Mouse (Mus musculus) megakaryocyte progenitor cell, adult 5-6 weeks (primary cell): ENCODE results near the gene Dph5. TPM values are rescaled to one million over a fixed set of nuclear protein-coding genes. Genes with fewer than 3 reads are reported as not detected.
A peak's percentile ranks its signal among the peaks of the same experiment; 100 is the strongest.
"Not testable (repeated sequence)": the region's sequence is repeated elsewhere in the genome, so short reads cannot be mapped to it uniquely, and the experiment has no call there.

Experiments
- ATAC-seq: replicated peaks from 2 replicates; pipeline ENCODE4 v1.8.0; 2016; ENCODE audit warnings: mild to moderate bottlenecking, moderate TSS enrichment, inconsistent platforms; ENCODE audit not compliant: poor library complexity
- total RNA-seq, 2 experiments: library from RNA; stranded (forward) in 1 of 2; stranded (reverse) in 1 of 2; fragments of 157-497, 149-512 nt in 1 of 2; fragments of 200-1000 nt in 1 of 2; gene quantifications; 2 replicates each; pipeline versions ENCODE4 v1.2.3 to v1.2.4; 2015 to 2017

Dph5 gene
- total RNA-seq (2015) (34.0 and 51.8 TPM in 2 replicates), total RNA-seq (2017) (60.9 and 69.0 TPM in 2 replicates)

GRCm38 (mm10) chr3:115887427-115888309, at the start of gene Dph5:
Gene Dph5 (plus strand): TSS chr3:115887837.
- ATAC-seq = peak; percentile 94

GRCm38 (mm10) chr3:115844566-115844965, 43.1 kb upstream of the Dph5 start:
- ATAC-seq = no peak

GRCm38 (mm10) chr3:115845032-115845618, 42.5 kb upstream of the Dph5 start:
- ATAC-seq = no peak

GRCm38 (mm10) chr3:115845724-115846123, 41.9 kb upstream of the Dph5 start:
- peak; percentile 35 for ATAC-seq

- ATAC-seq = peak; percentile 89
These were observed 41.5 kb upstream of the Dph5 start for GRCm38 (mm10) chr3:115846153-115846552.

- ATAC-seq = no peak; the same call in 1 of the 2 replicates
These were observed 38.8 kb upstream of the Dph5 start for GRCm38 (mm10) chr3:115848686-115849480.

- no peak for ATAC-seq
These were observed 36.7 kb upstream of the Dph5 start for GRCm38 (mm10) chr3:115850946-115851345.

GRCm38 (mm10) chr3:115854672-115855191, 32.9 kb upstream of the Dph5 start:
- ATAC-seq = no peak

GRCm38 (mm10) chr3:115855576-115855975, 32.1 kb upstream of the Dph5 start:
- ATAC-seq = no peak

GRCm38 (mm10) chr3:115856484-115857022, 31.1 kb upstream of the Dph5 start:
- no peak for ATAC-seq

GRCm38 (mm10) chr3:115857436-115857835, 30.2 kb upstream of the Dph5 start:
- no peak for ATAC-seq

GRCm38 (mm10) chr3:115858822-115859221, 28.8 kb upstream of the Dph5 start:
- no peak for ATAC-seq

GRCm38 (mm10) chr3:115860780-115861179, 26.9 kb upstream of the Dph5 start:
- ATAC-seq = not testable (repeated sequence)

GRCm38 (mm10) chr3:115863487-115863886, 24.1 kb upstream of the Dph5 start:
- no peak for ATAC-seq

GRCm38 (mm10) chr3:115867150-115867549, 20.5 kb upstream of the Dph5 start:
- ATAC-seq = no peak

GRCm38 (mm10) chr3:115867901-115868300, 19.7 kb upstream of the Dph5 start:
- ATAC-seq = no peak

- ATAC-seq = peak; percentile 98
These were observed 18.3 kb upstream of the Dph5 start for GRCm38 (mm10) chr3:115869360-115869759.

GRCm38 (mm10) chr3:115875551-115875950, 12.1 kb upstream of the Dph5 start:
- peak; percentile 82 for ATAC-seq

GRCm38 (mm10) chr3:115877133-115877532, 10.5 kb upstream of the Dph5 start:
- ATAC-seq = peak; percentile 80

GRCm38 (mm10) chr3:115884086-115884485, 3.6 kb upstream of the Dph5 start:
- ATAC-seq = no peak
